Mouse (Mus musculus): ENCODE data around the gene Dync1li1. TPM values are rescaled to one million over a fixed set of nuclear protein-coding genes. Genes with fewer than 3 reads are reported as not detected.

The Dync1li1 gene
- polyA plus RNA-seq, 1 experiment from 2014 or later = 44.5 TPM

GRCm38 (mm10) chr9:114661991-114662390 is 26.6 kb upstream of the Dync1li1 start:
- Histone ChIP-seq H3K27ac (ENCODE audit: low read length) (no peak overlapping the region), H3K4me3 (ENCODE audit: low read depth, low read length) (no peak overlapping the region), H3K36me3 (ENCODE audit: insufficient read depth, low read length) (no peaks in the 10 kb centered on the region), H3K4me2 (replicated peaks; ENCODE audit: low read depth, low read length) (no peak overlapping the region), H3K9me3 (ENCODE audit: low read length) (no peaks in the 10 kb centered on the region), H3K27me3 (replicated peaks; ENCODE audit: insufficient read depth, low read length) (no peaks in the 10 kb centered on the region), H3K4me1 (ENCODE audit: insufficient read depth, low read depth, low read length) (no peaks in the 10 kb centered on the region), H3K9ac (replicated peaks; ENCODE audit: low read depth) (no peak overlapping the region)
- WGBS = 29% methylated on average over 7 of the region's 7 CpGs
- TF ChIP-seq EP300 (IDR thresholded peaks at IDR 0.05) (no peak), CTCF (IDR thresholded peaks at IDR 0.05) (no peak)
- DNase-seq (ENCODE audit: low spot score) (no peak), ATAC-seq (no peak)

DNA sequence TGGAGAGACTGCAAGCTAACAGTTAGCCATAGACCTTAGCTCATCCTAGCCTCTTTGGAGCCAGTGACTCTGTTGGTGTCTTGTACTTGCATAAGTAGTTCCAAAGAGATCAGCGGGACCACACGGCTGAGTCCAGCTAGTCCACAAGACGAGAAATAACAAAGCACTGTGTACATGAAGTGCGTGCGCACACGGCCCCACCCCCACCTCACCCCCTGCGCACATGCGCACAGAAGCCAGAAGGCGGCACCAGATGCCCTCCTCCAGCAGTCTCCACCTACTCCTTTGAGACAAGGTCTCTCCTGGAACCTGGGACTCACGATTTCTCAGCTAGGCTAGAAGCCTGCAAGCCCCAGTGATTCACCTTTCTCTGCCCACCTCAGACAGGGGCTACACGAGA is 24.8 kb upstream of the Dync1li1 start:
- DNase-seq (ENCODE audit: low spot score) = no peak
- 82% methylated on average over 11 of the region's 11 CpGs for WGBS
- H3K27me3 ChIP-seq (replicated peaks; ENCODE audit: insufficient read depth, low read length) = no peaks in the 10 kb centered on the region
- no peak overlapping the region for H3K27ac ChIP-seq (ENCODE audit: low read length)
- no peak overlapping the region for H3K4me2 ChIP-seq (replicated peaks; ENCODE audit: low read depth, low read length)
- H3K4me1 ChIP-seq (ENCODE audit: insufficient read depth, low read depth, low read length) = no peaks in the 10 kb centered on the region
- H3K9me3 ChIP-seq (ENCODE audit: low read length) = no peaks in the 10 kb centered on the region
- H3K36me3 ChIP-seq (ENCODE audit: insufficient read depth, low read length) = no peaks in the 10 kb centered on the region
- no peak overlapping the region for H3K9ac ChIP-seq (replicated peaks; ENCODE audit: low read depth)
- ATAC-seq = no peak
- TF ChIP-seq EP300 (IDR thresholded peaks at IDR 0.05) = no peak
- TF ChIP-seq CTCF (IDR thresholded peaks at IDR 0.05) = no peak
- H3K4me3 ChIP-seq (ENCODE audit: low read depth, low read length) = no peak overlapping the region

GRCm38 (mm10) chr9:114666858-114667257 is 21.7 kb upstream of the Dync1li1 start:
- DNase-seq (ENCODE audit: low spot score) (no peak), ATAC-seq (no peak)
- WGBS = 76% methylated on average over 10 of the region's 10 CpGs
- Histone ChIP-seq H3K9ac (replicated peaks; ENCODE audit: low read depth) (no peak overlapping the region), H3K9me3 (ENCODE audit: low read length) (no peaks in the 10 kb centered on the region), H3K27me3 (replicated peaks; ENCODE audit: insufficient read depth, low read length) (no peaks in the 10 kb centered on the region), H3K36me3 (ENCODE audit: insufficient read depth, low read length) (no peaks in the 10 kb centered on the region), H3K27ac (ENCODE audit: low read length) (no peak overlapping the region), H3K4me3 (ENCODE audit: low read depth, low read length) (no peak overlapping the region), H3K4me1 (ENCODE audit: insufficient read depth, low read depth, low read length) (no peaks in the 10 kb centered on the region), H3K4me2 (replicated peaks; ENCODE audit: low read depth, low read length) (no peak overlapping the region)
- TF ChIP-seq CTCF (IDR thresholded peaks at IDR 0.05) (no peak), EP300 (IDR thresholded peaks at IDR 0.05) (no peak)

DNA sequence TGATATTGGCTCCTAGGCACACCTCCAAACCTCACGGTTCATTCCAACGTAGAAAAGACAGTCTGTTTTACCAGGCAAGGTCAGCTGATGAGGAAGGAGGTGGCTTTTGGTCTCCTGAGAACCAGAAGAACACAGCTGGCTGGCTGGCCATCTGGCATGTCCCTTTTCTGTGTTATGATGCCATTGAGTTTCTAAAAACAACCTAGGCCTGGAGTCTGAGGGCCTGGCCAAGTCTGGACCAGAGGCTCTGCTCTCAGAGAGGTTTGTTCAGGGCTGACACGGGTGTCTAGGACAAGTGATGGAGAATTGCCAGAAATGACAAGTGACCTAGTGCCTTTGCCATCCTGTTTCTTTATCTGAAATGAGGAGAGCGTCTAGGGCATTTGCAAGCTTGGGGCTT is 20.5 kb upstream of the Dync1li1 start:
- no peak overlapping the region for H3K27ac ChIP-seq (ENCODE audit: low read length)
- WGBS = 59% methylated on average over 4 of the region's 4 CpGs
- H3K4me2 ChIP-seq (replicated peaks; ENCODE audit: low read depth, low read length) = no peak overlapping the region
- H3K9ac ChIP-seq (replicated peaks; ENCODE audit: low read depth) = no peak overlapping the region
- H3K9me3 ChIP-seq (ENCODE audit: low read length) = no peaks in the 10 kb centered on the region
- no peaks in the 10 kb centered on the region for H3K27me3 ChIP-seq (replicated peaks; ENCODE audit: insufficient read depth, low read length)
- H3K36me3 ChIP-seq (ENCODE audit: insufficient read depth, low read length) = no peaks in the 10 kb centered on the region
- no peaks in the 10 kb centered on the region; the same call in 1 of the 2 replicates for H3K4me1 ChIP-seq (ENCODE audit: insufficient read depth, low read depth, low read length)
- H3K4me3 ChIP-seq (ENCODE audit: low read depth, low read length) = no peak overlapping the region
- ATAC-seq (no peak), DNase-seq (ENCODE audit: low spot score) (no peak)
- TF ChIP-seq EP300 (IDR thresholded peaks at IDR 0.05) (no peak), CTCF (IDR thresholded peaks at IDR 0.05) (no peak)

GRCm38 (mm10) chr9:114669011-114669410 is 19.6 kb upstream of the Dync1li1 start:
- Histone ChIP-seq H3K27ac (ENCODE audit: low read length) (no peak overlapping the region), H3K4me3 (ENCODE audit: low read depth, low read length) (no peak overlapping the region), H3K36me3 (ENCODE audit: insufficient read depth, low read length) (no peaks in the 10 kb centered on the region), H3K9ac (replicated peaks; ENCODE audit: low read depth) (no peak overlapping the region), H3K4me1 (ENCODE audit: insufficient read depth, low read depth, low read length) (no peaks in the 10 kb centered on the region; the same call in 1 of the 2 replicates), H3K4me2 (replicated peaks; ENCODE audit: low read depth, low read length) (no peak overlapping the region), H3K9me3 (ENCODE audit: low read length) (no peaks in the 10 kb centered on the region), H3K27me3 (replicated peaks; ENCODE audit: insufficient read depth, low read length) (no peaks in the 10 kb centered on the region)
- DNase-seq (ENCODE audit: low spot score) (peak; percentile 9), ATAC-seq (no peak)
- TF ChIP-seq EP300 (IDR thresholded peaks at IDR 0.05) = no peak
- no peak for TF ChIP-seq CTCF (IDR thresholded peaks at IDR 0.05)
- 60% methylated on average over 4 of the region's 5 CpGs for WGBS

GRCm38 (mm10) chr9:114671946-114672345 is 16.6 kb upstream of the Dync1li1 start:
- Histone ChIP-seq H3K27me3 (replicated peaks; ENCODE audit: insufficient read depth, low read length) (no peaks in the 10 kb centered on the region), H3K4me2 (replicated peaks; ENCODE audit: low read depth, low read length) (no peak overlapping the region), H3K36me3 (ENCODE audit: insufficient read depth, low read length) (no peaks in the 10 kb centered on the region), H3K4me3 (ENCODE audit: low read depth, low read length) (no peak overlapping the region), H3K9ac (replicated peaks; ENCODE audit: low read depth) (no peak overlapping the region), H3K9me3 (ENCODE audit: low read length) (no peaks in the 10 kb centered on the region), H3K27ac (ENCODE audit: low read length) (no peak overlapping the region), H3K4me1 (ENCODE audit: insufficient read depth, low read depth, low read length) (no peaks in the 10 kb centered on the region; the same call in 1 of the 2 replicates)
- TF ChIP-seq EP300 (IDR thresholded peaks at IDR 0.05) = no peak
- no peak for DNase-seq (ENCODE audit: low spot score)
- ATAC-seq = no peak
- WGBS = 69% methylated on average over 1 of the region's 1 CpGs
